Mouse (Mus musculus) regulatory T cell (primary cell): ENCODE data around the gene Plekhj1.

Source experiments
- in situ Hi-C: fragments of 300-600 bp; cut with MboI, MseI; formaldehyde crosslinking; loops from one replicate; pipeline ENCODE4 v1.15.1; 2025; ENCODE audit warnings: high pct_unique_total_duplicates

The Plekhj1 gene

DNA sequence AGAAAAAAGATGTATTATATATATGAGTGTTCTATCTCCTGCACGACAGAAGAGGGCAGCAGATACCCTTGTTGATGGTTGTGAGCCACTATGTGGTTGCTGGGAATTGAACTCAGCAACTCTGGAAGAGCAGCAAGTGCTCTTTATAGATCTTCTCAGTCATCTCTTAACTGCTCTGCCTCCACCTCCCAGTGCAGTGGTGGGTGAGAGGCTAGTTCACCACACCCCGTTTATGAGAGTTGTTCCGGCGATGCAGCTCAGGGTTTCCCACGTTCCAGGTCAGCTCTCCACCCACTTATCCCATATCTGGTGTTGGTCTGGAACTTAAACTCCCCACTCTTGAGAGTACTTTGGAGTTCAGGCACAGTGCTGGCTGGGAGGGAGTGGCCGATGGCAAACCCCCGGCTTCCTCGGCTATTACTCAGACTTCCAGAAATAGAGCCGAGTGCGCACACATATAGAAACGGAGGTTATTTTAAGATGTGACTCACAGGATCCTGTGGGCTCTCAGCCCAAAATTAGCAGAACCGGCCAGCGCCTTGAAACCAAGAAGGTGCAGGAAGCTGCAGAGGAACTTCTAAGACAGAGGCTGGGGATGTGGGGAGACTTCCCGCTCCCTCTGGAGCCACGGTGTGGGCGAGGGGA lies 47.1 kb downstream of the Plekhj1 start:
- in situ Hi-C loops = no loop called here

DNA sequence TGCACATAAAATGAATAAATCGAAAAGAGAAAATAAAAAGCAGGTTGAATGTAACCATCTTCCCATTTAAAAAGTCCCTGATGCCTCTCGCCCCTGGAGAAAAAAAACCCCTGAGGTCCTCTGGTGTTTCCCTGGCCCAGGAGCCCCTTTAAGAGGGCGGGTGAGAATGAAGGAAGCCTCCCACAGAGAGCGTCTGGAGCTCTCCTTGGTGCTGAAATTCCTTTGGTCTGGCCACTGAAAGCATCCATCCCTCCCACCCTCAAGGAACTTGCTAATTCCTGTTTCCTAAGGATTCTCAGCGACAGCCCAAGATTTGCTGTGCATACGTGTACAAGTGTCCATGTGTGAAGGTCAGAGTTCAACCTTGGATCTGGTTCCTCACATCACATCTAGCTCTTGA lies 49.8 kb downstream of the Plekhj1 start:
- in situ Hi-C loops = loop anchor here (5.0 kb wide), 2 partner anchors 129 to 249 kb away; no protein-coding TSS in a partner anchor

DNA sequence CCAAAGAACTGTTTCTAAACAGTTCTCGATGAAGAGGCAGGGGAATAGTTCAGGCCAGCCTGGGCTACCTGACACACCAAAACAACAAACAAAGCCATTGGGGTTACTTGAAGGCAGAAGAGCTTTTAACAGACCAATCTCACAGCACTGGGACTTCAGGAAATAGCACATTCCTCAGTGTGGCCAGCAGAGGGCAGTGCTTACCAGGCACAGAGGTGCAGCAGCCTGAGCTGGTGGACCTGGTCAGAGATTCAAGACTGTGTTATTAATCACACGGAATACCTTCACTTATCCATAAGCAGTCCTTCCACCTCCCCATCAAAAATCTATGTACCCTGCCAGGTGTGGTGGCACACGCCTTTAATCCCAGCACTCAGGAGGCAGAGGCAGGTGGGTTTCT lies 51.0 kb downstream of the Plekhj1 start:
- in situ Hi-C loops = loop anchor here (5.0 kb wide), 2 partner anchors 130 to 250 kb away; no protein-coding TSS in a partner anchor
